Mouse (Mus musculus) heart, postnatal 14 days (tissue): ENCODE measurements around the gene Enc1. TPM values are rescaled to one million over a fixed set of nuclear protein-coding genes. Genes with fewer than 3 reads are reported as not detected.
A peak's percentile ranks its signal among the peaks of the same experiment; 100 is the strongest.

ENCODE experiments used
- DNase-seq, 2 experiments: peaks; one replicate each; pipeline ENCODE4 v3.0.0; 2021 to 2022
- intact Hi-C: fragments of 180-260 bp; cut with DNase I; formaldehyde crosslinking; loops from one replicate; pipeline ENCODE4 v1.15.1; 2025
- total RNA-seq, 2 experiments: library from RNA; stranded (reverse); gene quantifications; 2 replicates each; pipeline ENCODE4 v1.2.3; 2021

The Enc1 gene
- total RNA-seq, 2 experiments from 2014 or later: 11.2 to 11.3 TPM

DNA sequence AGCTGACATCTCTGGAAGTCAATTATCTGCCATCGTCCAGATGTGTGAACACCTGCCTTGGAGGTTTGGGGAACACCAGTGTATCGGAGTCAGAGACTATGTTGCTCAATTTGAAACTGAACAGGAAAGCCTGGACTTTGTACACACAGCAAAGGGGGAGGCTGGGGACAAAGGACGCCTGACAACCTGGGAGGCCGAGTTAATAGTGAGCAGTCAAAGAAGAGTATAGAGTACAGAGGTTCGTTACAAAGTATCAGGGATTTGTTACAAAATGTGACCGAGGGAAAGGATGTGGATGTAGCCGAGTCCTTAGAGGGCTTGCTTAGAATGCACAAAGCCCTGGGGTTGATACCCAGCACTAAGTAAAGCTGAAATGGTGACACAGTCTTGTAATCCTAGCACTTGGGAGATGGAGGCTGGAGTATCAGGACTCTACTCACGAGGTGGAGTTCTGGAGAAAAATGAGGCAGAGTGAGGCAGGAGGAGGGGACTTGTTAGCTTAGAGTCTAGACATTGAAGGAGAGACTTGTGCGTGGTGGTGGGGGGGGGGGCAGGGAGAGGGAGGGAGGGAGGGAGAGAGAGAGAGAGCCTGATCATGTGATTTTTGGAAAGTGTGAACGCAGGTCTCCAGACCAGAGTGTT lies 16.4 kb upstream of the Enc1 start:
- no peak for DNase-seq
- intact Hi-C loops: no loop called here

DNA sequence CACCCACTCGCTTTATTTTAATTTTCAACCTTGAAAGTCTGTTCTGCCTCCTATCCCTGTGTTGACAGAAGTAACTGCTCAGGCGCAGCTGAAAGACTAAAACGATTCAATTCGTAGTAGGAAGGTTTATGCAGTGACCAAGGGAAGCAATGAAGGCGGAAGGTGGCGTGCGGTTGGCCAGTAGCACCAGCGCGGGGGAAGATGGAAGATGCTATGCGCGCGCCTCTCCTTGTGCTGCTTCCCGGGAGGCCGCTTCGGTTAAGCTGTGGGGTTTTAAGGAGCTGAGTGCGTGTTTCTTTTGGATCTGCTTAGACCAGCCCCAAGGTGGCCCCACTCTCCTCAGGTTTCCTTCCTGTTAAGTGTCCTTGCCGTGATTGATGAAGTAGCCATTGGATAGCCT lies 15.8 kb upstream of the Enc1 start:
- no peak for DNase-seq
- intact Hi-C loops: no loop called here

DNA sequence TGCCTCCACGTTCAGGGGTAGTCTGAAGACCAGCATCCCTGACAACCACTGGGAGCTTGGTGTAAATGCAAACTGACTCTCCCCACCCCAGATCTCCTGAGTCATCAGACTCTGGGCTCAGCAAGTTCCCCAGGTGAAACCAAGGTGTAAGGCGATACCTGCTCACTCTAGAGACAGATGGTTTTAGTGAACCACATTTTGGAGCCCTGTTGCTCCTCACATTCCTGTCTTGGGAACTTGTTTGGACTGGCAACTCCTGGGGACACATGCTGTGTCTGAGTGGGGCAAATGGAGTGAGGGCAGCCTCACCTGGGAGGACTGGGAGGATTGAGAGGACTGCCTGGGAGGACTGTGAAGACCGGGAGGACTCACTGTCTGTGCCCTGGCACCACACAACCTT lies 13.1 kb upstream of the Enc1 start:
- intact Hi-C loops: no loop called here
- no peak for DNase-seq

DNA sequence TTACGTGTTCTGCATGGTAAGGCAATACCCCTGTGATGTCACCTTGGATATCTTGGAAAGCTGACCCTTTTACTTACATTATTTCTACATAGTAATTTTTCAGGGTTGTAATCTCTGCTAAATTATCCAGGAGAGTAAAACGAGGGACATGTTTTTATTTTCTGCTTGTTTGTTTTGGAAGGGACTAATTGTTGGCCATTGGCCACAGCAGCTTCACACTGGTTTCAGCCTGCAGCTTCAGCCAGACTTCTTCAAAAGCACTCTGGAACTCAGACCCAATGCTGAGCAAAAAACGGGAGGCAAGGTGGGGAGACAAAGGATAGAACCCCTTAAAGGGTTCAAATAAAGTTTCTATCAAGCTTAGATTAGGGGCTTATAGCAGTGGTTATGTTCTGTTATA lies 10.8 kb upstream of the Enc1 start:
- intact Hi-C loops: loop anchor here (10.0 kb wide), 1 partner anchor 1015 kb away; no protein-coding TSS in a partner anchor
- no peak for DNase-seq

DNA sequence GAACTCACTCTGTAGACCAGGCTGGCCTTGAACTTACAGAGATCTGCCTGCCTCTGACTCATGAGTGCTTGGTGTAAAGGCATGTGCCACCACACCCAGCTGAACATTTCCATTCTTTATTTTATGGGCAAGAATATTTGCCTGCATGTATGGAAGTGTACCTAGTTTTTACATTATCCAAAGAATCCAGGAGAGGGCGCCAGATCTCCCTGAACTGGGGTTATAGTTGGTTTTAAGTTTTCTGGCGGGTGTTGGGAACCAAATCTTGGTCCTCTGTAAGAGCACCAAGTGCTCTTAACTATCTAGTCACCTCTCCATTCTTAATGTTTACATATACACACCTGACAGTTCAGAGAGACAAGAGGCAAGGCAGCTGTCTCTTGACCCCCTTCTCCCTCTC lies 7.8 kb upstream of the Enc1 start:
- DNase-seq: no peak
- intact Hi-C loops: loop anchor here (10.0 kb wide), 1 partner anchor 1012 kb away; no protein-coding TSS in a partner anchor

DNA sequence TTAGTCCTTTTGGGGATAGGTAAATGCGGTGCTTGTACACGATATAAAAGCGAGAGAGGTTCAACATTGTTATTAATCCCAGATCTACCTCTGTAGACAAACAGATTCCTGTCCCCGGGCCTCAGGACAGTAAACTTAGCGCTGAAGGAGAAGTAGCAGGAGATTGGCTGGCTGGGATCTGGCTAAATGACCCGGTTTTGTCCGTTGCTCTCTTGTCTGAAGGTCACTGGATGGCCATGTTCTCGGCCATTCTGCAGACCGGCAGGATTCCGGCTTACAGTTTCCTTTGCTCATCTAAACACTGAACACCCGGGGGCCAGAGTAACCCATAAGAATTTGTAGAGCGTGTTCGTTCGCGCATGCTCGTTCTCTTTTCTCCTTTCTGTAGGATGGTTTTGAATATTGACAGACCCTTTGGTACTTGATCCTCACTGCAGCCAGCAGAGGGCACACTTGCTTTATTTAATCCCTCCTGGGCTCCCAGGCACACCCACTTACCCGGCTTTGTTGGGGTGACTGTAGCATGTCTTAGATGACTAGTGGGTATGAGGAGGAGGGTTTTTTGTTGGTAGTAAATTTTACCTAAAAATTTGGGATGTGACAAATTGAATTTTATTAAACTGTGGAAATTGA lies 6.0 kb upstream of the Enc1 start:
- DNase-seq: peak; percentile 85 to 89
- intact Hi-C loops: loop anchor here (1.0 to 10.0 kb wide), 3 partner anchors 622 to 1010 kb away; no protein-coding TSS in a partner anchor

DNA sequence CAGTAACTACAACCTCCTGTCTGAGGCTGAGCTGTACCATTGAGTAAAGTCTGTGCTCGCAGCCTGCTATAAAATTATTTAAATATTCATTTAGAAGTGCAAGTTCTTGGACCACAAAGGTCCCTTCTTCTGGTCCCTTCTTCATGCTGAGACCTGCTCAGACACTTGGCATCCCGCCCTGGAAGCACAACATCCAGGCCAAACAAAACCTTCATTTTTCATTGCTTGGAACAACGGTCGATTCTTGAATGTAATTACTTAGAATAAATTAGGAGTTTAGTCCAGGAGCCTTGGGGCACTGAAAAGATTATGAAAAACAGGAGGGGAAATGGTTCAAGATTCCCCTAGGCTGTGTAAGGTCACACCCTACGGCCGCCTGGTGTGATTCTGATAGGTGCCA lies 5.0 kb upstream of the Enc1 start:
- no peak for DNase-seq
- intact Hi-C loops: loop anchor here (1.0 to 10.0 kb wide), 3 partner anchors 621 to 1009 kb away; no protein-coding TSS in a partner anchor

DNA sequence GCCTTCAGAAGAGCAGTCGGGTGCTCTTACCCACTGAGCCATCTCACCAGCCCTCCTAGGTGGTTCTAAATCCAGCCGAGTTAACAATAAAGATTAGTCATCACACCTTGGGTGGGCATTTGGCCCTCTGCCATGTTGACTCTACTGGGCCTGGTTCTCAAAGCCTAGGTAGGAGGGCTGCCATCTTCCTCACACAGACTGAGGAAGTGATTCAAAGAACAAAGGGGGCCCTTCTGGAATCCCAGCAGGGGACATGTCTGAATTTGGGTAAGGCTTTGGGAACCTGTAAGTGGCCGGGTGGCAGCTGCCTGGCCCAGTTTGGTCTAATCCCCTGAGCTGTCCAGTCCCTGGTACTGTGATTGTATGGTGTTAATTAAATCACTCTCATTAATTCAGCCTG lies 3.2 kb upstream of the Enc1 start:
- DNase-seq: no peak
- intact Hi-C loops: loop anchor here (5.0 to 10.0 kb wide), 2 partner anchors 620 to 1007 kb away; no protein-coding TSS in a partner anchor

DNA sequence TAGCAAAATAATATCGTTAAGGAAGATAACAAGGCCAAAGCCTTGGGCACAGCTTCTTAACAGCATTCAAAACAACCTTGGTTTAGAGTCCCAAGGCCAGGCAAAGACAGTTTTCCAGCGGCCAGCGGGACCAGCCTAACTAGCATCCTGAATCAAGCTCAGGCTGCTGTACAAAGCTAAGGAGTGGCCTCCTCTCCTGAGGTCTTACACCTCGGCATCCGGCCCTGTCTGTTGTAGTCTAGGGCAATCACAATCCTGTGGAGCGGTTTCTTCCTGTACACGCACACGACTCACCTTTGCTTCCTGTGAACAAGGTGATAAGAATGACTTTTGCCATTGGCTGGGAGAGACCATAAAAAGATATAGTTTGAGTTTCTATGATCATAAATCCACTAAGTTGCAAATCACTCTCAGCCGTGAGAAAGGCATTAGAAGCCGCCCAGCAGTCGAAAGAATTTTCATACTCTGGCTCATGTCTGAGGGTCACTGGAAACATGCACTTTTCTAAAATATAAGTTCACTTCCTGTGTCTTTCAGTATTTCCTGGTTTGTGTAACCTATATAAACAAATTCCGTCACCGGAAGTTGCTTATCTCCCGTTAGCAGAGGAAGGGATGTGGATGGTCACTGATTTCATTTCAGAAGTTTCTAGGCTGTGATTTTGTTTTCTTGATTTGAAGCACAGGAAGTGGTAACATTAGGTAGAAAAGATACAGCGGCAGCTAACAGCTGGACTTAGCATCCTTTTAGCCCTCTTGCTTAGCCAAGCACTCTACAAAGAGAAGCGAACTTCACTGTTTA lies 2.5 kb upstream of the Enc1 start:
- DNase-seq: no peak
- intact Hi-C loops: loop anchor here (5.0 to 10.0 kb wide), 2 partner anchors 619 to 1006 kb away; no protein-coding TSS in a partner anchor

DNA sequence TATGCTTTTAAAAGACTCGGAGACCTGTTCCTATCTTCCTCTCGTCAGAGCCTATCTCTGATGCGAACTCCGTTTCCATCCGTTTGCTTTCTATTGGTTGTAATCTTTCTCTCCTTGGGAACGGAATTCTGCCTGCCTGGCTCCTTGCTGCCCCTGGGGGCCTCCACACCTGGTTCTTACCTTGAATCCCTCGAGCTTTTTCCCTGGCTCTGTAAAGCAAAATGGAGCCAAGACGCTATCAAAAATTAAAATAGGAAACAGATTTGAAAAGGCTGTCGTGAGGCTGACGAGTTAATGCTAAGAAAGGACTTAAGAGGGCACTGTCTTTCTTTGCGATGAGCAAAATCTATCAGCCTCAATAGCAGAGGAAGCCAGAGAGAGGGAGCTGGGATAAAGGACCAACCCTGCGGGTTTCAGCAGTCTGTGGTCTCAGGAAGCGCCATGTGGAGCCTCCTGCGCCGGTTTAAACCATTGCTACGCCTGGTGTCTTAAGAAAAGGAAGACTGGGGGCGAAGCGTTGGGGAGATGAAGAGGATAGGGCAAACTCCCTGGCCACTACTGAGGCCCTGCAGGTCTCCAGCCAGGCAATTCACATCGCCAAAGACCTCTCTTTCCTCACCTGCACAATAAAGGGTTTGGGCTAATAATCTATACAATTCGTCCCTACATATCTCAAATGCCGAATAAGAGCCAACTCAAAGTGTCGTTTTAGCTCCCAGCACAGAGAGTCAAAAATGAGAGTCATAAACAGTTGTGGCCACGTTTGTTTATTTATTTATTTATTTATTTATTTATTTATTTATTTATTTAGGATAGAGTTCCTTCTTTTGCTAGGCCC lies 1.3 kb upstream of the Enc1 start:
- intact Hi-C loops: loop anchor here (2.0 to 10.0 kb wide), 7 partner anchors 55 to 1005 kb away; no protein-coding TSS in a partner anchor
- DNase-seq: peak; percentile 44 to 51

DNA sequence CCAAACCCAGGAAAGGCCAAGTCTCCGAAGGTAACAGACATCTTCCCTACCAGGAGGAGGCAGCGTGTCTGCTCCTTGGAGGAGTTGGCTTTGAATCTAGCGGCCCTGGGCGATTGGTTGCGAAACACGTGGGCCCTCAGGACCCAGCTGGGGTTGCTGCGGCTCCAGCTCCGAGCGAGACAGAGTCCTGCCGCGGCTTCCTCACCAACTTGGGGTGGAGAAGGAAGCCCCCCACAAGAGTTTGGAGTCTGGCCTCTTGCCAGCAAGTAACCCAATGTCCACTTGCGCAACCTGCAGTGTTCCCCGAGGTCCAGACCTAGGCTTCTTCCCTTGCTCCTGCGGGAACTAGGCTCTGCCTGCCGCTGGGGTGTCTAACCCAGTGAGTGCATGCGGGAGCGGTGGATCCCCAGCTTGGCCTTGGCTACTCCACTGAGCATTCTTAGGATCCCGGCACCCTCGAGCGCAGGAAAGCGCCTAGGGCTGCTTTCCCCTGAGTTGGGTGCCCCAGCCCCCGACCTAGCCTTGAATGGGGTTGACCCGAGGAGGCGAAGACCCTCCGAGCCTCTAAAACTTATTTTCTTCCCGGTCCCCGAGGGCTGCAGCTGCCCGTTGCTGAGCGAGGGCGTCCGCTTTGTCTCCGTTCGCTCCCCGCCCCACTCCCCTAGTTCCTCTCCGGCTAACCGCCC lies 483 bp upstream of the Enc1 start:
- DNase-seq: peak; percentile 78
- intact Hi-C loops: loop anchor here (2.0 to 5.0 kb wide), 5 partner anchors 54 to 367 kb away; no protein-coding TSS in a partner anchor

DNA sequence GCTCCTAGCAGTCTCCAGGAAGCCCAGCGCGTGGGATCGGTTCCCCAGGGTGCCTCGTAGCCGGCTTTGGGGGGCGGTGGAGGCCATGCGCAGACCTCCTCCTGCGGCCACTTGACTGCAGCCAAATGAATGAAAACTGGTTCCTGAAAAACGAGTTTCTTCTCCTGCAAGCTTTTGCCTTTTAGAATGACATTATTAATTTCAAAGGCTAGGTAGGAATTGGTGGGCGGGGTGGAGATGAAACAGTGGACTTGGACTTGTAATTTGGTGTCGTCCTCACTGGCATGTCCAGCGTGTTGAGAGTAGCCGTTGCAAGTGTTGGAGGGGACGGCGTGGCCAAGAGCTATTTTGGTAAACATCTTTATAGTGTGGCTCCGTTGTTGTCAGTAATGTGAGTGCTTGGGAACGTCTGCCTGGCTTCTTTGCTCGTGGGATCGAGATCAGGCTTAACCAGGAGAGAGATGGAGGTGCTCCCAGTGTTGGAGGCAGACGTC lies 929 bp downstream of the Enc1 start:
- intact Hi-C loops: loop anchor here (2.0 to 5.0 kb wide), 5 partner anchors 53 to 365 kb away; no protein-coding TSS in a partner anchor
- no peak for DNase-seq

DNA sequence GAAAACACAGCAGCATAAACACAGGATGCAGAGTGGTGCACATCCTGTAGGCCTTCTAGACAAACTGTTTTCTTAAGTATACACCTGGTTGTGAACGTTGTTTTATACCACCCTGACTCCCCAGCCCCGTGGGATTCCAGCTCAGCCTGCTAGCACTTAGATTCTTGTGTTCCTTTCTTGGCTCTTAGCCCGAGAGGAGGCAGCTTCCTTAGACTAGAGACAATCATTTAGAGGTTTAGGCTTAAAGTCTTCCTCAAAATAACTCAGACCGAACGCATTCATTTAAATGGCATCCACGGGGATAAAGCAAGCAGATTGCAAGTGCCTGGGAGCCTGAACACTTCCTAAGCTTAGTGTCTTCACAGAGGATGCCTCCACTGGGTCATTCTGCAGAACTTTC lies 1.8 kb downstream of the Enc1 start:
- intact Hi-C loops: loop anchor here (5.0 kb wide), 3 partner anchors 80 to 365 kb away; no protein-coding TSS in a partner anchor
- DNase-seq: no peak

DNA sequence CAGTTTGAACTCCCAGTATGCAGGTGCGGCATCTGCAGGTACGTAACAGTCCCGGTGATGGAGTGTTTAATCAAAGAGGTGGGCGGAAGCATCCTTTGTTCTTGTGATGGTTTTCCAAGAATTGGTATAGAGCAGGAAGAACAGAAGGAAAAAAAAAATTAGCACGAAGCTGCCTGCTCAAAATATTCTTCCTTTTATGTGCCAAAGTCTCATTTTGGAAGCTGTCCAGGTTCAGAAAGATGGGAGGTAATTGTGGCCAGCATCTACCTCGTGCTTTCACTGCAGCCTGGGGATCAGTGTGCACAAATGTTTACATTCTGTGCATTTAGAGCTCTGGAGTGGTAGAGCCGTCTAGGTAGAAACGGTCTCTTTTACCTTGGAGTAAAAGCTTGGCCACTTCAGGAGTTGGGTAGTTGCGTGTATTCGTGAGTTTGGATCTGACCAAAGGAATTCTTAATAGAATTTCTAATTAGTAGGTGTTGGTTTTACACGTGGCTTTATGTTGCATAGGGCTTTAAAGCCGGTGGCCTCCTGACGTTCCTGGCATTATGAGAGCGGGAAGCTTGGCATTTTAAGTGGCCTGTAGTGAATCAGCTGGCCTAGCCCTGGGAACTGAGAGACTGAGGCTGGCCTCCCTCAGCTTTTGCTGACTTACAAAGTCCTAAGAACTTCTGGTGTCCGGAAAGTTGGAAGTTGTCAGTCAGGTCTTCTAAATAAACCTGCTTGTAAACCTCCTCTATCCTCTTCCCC lies 3.2 kb downstream of the Enc1 start:
- no peak for DNase-seq
- intact Hi-C loops: loop anchor here (5.0 kb wide), 3 partner anchors 78 to 363 kb away; no protein-coding TSS in a partner anchor

DNA sequence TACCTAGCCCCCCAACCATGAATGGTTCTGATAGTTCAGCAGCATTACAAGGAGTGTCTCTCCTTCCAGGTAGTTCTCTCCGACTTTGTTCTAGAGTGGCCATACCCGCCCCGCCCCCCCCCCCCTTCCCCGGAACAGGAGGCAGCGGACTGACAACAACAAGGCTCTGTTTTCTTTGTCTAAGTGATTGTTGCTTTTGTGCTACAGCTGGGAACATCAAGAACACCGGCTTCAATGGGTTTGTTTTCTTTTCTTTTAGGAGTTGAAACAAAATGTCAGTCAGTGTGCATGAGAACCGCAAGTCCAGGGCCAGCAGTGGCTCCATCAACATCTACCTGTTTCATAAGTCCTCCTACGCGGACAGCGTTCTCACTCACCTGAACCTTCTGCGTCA lies 3.8 kb downstream of the Enc1 start:
- DNase-seq: no peak
- intact Hi-C loops: loop anchor here (5.0 kb wide), 3 partner anchors 78 to 363 kb away; no protein-coding TSS in a partner anchor

DNA sequence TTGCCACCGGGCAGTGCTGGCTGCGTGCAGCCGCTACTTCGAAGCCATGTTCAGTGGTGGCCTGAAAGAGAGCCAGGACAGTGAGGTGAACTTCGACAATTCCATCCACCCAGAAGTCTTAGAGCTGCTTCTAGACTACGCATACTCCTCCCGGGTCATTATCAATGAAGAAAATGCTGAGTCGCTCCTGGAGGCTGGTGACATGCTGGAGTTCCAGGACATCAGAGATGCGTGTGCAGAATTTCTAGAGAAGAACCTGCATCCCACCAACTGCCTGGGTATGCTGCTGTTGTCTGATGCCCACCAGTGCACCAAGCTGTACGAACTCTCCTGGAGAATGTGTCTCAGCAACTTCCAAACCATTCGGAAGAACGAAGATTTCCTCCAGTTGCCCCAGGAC lies 4.3 kb downstream of the Enc1 start:
- intact Hi-C loops: no loop called here
- DNase-seq: no peak

DNA sequence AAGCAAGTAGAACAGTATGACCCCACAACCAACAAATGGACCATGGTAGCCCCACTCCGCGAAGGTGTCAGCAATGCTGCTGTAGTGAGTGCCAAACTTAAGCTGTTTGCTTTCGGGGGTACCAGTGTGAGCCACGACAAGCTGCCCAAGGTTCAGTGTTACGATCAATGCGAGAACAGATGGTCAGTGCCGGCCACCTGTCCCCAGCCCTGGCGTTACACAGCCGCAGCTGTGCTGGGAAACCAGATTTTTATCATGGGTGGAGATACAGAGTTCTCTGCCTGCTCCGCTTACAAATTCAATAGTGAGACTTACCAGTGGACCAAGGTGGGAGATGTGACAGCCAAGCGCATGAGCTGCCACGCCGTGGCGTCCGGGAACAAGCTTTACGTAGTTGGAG lies 5.3 kb downstream of the Enc1 start:
- intact Hi-C loops: no loop called here
- no peak for DNase-seq

DNA sequence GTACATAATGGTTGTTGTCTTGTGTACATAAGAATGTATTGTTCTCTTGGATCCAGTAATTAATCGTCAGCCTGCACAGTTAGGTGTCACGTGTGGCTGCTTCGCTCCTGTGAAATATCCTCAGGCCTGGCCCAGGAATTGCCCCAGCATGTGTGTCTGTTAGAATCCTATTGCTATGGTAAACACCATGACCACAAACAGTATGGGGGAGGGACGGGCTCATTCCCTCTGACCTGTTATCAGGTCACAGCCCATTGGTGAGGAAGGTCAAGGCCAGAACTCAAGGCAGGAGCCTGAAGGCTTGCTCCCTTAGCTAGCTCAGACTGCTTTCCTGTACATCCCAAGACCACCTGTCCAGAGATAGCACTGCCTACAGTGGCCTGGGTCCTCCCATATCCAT lies 6.8 kb downstream of the Enc1 start:
- intact Hi-C loops: no loop called here

More for the DNA sequence above, 6.8 kb downstream of the Enc1 start:
- DNase-seq: no peak
